Mouse (Mus musculus) cerebellum, postnatal 14 days (tissue): ENCODE results near the gene Hsd17b11.

Experiments used
- DNase-seq, 2 experiments: peaks; one replicate each; pipeline ENCODE4 v3.0.0; 2021; ENCODE audit warnings: mixed read lengths in 2 of 2

Gene Hsd17b11

DNA sequence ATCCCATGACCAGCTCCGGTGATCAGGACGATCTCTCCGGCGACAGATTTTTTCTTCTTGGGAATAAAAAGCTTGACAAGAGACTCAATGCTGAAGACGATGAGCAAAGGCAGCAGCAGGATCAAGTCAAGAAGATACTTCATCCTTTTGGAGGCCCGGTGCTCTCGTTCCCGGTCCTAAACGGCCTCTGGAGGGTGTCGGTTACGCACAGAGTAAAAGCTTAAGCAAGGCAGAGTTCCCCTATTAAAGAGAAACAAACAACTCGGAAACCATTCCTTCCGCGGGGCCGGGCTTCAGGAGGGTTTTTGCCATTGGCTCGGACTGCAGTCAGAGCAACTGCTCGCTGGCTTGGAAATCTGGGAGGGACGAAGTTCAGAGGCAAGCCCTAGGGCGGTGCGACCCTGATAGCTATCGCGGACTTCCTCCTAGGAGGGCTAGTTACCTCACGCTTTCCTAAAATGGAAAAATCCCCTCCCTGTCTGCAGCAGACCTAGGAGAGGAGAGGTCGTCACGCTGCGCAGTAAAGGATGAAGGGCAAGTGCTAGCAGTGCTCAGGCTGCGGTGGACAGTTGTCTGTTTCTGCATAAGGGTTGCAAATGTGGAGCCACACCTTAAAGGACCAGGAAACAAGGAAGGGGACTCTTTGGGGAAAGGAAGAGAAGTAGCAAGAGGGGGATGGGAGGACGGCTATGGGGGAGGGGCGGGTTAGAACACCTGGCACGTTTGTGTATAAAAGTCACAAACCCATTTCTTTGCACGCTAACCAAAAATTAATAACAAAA is at the start of gene Hsd17b11:
Gene Hsd17b11 (minus strand): TSS at position 323 of the 782 bp plus-strand sequence.
- DNase-seq, result peak; percentile 73 to 75

DNA sequence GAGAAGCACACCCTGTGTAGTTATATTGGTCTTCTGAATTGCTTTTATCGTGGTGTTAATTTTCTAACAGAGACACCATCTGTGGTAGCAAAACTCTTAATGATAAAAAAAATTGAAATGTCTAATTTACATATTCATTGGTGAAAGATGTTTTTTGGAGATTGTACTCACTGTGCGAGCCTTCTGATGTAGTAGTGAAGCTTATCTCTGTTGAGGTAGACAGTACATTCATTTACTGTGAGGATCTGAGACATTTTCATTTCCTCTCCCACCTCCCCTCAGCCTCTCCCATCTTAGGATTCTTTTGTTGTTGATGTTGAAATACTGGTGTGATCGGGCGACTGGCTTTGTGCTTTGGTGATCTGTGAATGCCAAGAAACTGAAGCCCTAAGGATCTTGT is 49.3 kb upstream of the Hsd17b11 start:
- DNase-seq, result no peak

DNA sequence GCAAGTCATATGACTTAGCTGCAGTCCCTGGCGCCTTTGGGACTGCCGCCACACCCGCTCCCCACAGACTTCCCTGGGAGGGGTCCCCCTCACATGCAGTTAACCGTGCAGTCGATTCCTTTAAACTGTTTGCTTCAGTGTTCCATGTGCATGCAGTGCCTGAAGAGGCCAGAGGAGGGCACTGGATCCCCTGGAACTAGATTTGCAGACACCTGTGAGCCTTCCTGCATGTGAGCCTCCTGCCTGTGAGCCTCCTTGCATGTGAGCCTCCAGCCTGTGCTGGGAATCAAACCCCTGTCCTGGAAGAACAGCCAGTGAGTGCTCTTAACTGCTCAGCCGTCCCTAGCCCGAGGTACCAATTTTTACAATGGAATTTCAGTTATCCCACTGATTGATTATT is 47.0 kb upstream of the Hsd17b11 start:
- DNase-seq, result peak in 1 of 2 experiments; percentile 38

DNA sequence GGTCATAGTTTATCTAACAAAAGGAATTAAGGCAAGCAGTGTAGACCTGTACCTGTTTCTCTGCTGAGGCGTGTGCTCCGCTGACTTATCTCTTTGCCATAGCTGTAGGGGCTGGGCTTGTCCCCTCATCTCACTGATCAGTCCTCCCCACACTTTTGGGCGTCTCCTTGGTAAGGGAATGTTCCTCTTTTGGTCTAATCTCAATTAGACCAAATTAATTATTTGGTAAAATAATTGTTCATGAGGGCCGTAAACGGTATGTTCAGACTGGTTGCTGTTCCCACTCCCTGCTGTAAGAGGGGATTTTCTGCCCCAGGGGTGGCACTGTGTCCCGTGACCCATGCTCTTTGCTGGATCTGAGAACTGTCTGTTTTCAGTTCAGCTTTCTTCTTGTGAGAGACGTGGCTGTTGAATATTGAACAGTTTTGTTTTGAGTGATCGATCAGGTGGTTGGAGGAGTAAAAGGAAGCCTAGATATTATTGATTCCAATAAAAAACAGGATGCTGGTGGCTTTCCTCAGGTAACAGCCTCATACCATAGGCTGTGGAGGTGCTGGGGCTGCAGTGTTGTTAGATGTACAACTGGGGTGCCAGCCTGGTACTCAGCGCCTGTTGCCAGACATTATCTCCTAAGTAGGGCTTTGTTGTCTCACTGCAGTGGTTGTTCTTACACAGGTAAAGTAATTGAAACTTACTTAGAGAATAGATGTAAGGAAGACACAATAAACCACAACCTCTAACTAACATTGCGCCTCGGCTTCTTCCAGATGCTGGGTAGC is 41.2 kb upstream of the Hsd17b11 start:
- no peak for DNase-seq

DNA sequence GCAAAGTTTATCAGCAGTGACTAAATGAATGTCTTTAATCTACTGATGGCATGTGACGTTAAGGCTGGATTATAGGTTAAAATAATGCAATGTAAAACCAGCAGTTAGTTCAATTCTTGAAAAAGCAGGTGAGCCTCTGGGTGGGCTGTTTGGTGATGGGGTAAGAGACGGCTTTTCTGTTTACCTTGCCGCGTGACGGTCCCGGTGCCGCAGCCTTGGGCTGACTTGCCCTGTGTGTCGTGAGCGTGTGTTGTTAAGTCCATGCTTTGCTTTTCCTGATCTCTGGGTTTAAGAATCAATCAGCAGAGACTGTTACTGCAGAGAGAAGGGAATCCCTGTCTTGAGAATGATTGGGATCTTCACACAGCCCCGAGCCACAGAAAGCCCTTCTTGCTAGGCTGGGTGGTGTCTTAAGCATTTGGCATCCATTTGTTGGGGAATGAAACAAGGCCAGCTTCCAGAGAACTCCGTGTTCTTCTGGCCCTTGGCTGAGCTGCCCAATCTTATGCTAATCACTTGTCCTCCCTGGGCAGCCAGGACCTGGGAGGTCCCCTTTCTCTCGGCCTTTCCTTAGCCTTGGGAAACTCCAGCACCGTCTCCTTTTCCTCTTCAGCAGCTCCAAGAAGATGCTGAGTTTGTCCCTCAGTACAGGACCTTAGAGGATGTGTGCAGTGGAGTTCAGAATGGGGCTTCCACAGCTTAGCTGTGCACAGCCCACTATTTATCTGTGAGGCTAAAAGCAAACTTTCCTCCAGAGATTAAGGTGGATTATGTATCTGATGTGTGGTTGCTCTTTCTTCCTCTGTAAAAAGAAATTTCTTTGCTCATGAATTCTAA is 40.4 kb upstream of the Hsd17b11 start:
- no peak for DNase-seq

DNA sequence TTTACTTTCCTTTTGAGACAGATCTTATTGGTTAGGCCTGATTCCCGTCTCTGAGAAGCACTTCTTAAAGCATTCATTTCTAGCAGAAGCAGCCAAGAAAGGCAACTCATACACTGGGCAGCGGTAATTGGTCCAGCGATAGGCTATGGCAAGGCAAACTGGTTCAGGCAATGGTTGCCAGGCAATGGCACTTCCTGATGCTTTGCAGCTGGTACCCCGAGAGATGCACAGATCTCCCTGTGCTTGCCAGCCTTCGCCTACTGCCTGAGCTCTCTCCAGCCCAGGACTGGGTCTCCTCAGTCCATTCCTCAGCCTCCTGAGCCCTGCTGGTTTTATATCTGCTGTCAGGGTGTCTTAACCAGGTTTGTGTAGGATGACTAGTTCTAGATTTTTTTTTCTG is 38.7 kb upstream of the Hsd17b11 start:
- DNase-seq, result no peak

DNA sequence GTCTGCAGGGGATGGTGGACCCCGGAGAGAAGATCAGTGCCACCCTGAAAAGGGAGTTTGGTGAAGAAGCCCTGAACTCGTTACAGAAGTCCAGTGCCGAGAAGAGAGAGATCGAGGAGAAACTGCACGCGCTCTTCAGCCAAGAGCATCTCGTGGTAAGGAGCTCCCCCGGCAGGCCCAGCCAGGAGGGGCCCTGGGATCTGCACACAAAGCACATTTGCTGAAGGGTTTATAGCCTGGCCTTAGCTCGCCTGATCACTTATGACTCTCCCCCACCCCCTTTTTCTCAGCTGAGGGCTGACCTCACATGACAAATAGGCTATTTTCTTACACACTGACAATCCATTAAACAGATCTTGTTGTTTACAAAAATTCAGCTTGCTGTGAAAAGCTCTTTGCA is 37.9 kb upstream of the Hsd17b11 start:
- DNase-seq, result no peak

DNA sequence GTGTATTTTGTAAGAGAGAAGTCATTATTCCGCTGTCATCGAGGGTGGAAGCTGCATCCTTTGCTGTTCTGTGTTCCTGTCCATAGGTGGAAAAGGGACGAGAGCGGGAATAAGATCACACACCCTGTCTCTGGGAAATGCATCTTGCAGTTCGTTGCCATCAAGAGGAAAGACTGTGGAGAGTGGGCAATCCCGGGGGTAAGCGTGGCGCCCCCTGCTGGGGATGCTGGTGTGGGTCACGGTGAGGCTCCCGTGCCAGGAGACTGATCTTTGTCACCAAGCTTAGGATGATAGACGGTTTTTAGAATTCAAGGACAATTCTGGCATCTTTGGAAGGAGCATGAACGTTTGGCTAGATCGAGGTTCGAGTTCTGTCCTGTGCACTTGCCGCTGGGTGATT is 36.3 kb upstream of the Hsd17b11 start:
- peak; percentile 42 to 63 for DNase-seq

DNA sequence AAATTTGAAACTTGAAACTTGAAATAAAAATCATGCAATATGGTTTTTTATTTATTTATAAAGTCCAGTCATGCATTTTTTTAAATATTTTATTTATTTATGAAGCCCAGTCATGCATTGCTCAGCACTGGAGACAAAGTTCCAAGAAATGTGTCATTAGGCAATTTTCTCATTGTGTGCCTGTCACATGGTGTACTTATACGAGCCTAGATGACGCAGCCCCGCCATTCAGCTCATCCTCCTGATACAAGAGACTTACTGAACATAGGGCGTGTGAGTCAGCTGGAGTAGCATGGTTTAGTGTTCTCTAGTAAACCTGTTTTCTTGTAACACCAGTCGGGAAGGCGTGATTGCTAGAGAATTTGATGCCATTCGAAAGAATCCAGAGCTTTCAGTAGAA is 34.6 kb upstream of the Hsd17b11 start:
- no peak for DNase-seq

DNA sequence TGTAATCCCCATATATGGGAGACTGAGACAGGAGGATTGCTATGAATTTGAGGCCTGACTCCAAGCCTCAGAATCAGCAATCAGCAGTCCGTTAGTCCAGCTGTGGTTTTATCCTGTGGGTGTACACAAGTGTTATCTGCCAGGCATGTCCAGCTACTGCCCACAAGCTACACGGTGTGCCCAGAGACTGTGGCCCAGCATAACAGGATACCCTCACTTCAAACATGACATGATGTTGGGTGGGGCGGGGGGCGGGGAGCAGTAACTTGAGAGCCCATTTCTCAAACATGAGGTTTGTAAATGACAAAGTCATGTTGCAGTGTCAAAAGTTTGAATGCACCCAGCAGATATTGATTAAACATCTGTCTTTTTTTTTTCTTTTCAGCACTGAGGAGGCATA is 34.1 kb upstream of the Hsd17b11 start:
- DNase-seq, result no peak

DNA sequence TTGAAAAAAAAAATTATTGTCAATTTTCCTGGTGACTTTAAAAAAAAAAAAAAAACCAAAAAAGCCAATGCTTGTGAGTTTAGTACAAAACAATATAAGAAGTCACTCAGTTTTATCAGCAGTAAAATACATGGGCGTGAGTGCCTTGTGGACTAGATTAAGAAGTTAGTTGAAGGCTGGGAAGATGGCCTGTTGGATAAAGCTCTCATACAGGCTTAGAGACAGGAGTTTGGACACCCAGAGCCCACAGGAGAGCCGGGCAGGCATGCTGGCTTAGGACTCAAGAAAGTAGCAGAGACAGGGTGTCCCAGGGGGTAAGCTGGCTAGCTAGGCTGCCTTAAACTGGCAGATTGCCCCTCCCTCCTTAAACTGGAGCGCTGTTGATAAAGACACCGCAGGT is 33.2 kb upstream of the Hsd17b11 start:
- no peak for DNase-seq

DNA sequence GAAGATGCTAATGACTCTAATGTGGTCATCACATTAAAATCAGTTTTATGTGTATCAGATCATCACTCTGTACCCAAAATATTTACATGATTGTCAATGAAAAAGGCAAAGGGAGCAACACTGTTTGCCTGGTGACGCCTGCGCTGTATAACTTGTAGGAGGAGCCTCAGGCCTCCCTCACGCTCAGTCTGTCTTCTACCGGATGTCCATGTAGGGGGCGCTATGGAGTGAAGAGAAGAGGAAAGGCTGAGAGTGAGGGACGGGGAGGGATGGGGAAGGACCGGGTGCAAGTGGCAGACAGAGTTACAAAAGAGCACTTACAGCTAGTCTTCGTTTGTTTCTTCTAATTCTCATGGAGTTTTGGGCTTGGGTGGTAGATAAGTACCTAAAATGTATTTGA is 31.2 kb upstream of the Hsd17b11 start:
- peak in 1 of 2 experiments; percentile 55 for DNase-seq

DNA sequence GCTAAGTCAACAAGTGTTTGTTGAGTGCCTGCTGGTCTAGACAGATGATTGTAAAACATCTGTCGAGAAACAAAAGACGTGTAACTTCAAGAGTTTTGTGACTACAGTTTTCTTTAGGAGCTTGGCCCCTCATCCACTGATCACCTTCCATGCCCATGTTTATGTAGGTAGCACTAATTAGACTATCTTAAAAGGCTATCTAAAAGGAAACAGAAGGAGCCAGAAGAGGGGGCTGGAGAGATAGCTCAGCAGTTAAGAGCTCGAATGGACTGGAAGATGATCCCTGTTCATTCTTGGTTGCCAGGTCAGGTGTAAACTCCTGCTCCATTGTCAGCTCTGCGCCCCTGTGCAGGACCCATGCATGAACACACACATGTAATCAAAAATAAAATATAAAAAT is 26.4 kb upstream of the Hsd17b11 start:
- DNase-seq, result no peak

DNA sequence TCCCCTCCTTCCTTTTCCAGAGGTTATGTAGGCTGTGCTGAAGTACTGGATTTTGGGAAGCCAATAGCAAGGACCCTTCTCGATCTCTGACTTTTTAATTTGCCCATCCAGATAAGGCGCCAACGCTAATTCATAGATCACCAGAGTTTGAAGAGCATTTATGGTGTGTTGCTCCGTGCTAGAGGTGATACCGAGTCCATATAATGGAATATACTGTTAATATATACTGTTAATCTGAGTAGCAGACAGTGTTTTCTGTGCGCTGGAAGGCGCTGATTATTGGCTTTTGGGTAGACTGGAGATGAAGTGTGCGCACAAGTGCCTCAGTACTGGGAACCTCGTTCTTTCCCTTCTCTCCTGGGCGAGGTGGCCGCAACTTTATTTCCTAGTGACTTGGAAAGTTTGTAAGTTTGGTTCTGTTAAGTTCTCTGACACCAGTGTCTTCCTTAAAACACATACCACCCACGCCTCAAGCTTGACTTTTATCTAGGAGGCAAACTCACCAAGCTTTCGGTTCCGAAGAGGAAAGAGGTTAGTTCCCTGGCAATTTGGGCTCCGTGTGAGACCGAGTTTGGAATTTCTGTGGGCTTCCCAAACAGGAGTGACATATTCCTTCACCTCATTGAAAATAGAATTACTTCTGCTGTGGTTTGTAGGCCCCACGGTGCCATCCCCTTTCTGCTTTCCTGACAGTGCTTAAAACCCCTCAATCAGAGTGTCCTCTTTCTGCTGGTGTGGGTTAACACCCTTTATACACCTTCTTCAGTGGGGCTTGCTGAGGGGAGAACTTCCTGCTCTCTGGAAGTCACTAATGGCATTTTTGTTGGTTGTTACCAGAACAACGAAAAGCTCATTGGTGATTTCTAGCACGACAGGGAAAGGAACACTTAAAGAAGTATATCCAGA is 25.7 kb upstream of the Hsd17b11 start:
- DNase-seq, result no peak

DNA sequence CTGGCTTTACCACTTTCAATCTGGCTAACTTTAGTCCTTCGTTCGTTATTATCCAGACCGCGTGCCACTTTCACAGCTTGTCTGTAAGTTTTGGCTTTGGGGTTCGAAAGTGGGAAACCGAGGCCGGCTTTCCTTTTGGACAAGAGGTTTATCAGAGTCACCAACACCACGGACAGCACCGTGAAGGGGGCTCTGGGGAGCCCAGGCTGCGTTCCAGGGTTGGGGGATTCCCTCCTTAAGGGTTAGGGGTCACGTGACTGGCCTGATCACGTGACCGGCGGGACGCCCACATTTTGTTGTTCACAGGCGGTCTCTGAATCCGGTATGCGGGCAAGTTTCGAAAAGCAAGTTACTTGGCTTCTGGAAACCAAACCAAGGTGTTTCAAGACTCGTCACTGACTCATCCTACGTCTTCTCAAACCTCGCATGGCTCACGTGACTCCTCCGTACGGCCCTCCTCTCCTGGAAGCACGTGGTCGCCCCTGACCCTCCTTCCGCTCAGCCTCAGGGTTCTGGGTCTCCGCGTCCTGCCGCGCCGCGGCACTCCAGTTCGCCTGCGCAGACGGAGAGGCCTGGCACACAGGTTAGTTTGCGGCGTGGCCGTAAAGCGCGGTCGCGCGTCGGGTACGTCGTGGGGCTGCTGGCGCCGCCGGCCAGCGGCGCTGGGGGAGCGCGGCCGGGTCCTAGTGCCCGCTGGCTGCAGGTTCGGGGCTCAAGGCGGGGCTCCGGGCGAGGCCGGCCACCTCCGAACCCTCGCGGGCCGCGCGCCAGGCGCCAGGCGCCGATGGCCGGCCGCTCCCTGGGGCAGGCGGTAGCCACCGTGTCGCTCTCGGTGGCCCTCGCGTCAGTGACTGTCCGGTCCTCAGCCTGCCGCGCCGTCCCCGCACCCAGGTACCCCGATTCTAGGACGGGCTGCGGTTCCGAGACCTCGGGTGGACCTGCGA is 24.8 kb upstream of the Hsd17b11 start, which contains the start of gene Nudt9:
Gene Nudt9 (plus strand): TSS at position 51 of the 944 bp plus-strand sequence.
- DNase-seq, result peak; percentile 97 to 99

DNA sequence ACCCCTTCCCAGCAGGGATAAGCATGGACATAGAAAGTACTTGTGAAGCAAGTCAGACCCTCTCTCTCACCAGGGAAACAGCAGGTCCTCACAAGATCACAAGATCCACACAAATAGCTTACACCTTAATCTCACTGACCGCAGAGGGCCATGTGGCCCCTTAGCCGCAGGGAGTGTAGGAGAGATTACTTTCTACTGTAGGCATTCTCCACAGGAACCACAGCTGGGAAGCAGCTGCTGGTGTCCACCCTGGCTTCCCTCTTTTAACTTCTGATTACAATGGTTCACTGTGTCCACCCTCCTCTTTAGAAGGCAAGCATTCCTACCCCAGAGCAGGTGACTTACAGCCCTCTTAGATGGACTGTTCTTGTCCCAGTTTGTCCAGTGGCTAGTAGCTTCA is 22.0 kb upstream of the Hsd17b11 start:
- no peak for DNase-seq

DNA sequence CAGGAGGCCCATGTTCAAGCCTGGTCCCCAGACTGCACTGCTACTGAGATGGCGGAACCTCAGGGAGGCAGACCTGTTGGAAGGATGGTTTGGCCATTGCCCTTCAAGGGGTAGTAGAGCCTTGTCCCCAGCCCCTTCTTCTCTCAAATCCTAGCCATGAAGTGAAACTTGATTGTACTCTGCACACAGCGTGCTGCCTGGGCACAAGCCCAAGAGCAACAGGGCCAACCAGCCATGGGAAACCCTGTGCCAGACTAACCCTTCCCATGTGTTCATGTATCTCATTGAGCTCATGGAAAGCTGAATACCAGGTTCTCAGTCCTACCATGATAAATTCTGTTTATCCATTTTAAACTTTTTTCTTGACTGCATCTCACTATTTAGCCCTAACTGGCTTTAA is 21.2 kb upstream of the Hsd17b11 start:
- DNase-seq, result no peak

DNA sequence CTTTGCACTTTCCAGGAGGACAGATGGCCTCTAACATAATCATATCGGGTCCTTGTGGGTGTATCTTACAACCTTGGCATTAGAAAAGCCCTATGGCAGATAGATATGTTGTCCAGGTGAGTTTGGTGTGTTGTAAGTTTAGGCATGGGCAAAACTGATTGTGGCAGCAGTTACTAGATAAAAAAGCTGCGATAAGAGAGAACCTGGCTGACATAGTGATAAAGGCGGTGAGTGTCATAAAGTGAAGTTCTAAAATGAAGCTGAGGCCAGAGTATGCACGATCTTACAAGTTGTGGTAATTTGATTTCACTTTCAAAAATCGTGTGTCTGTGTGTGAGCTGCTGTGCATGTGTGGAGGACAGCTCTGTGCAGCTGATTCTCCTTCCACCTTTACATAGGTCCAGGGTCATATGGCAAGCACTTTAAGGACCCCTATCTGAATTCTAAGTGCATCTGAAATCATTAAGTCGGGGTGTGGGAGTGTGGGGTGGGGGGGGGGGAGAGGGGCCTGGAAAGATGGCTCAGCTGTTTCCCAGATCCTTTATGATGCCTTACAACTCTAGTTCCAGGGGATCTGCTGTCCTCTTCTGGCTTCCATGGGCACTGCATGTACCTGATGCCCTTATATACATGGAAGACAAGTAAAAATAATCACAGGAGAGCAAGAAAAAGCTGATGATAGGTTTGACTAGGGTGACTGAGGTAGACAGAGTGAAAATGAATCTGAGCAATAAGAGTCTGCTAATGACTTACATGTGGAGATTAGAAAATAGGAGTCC is 17.6 kb upstream of the Hsd17b11 start:
- DNase-seq, result peak; percentile 60 to 66

DNA sequence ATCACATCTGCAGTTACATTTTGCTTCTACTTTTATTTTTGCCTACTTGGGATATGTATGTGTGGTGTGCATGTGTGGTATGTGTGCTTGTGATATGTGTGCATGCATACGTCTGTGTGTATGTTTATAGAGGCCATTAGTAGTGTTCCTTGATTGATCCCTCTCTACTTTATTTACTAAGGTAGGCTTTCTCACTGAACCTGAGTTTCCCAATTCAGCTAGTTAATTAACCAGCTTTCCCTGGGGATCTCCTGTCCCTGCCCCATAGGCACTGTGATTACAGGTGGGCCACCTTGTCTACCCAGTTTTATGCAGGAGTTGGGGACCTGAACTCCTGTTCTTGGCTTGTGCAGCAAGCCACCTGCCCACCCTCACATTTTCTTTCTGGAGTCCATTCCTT is 15.0 kb upstream of the Hsd17b11 start:
- DNase-seq, result no peak

DNA sequence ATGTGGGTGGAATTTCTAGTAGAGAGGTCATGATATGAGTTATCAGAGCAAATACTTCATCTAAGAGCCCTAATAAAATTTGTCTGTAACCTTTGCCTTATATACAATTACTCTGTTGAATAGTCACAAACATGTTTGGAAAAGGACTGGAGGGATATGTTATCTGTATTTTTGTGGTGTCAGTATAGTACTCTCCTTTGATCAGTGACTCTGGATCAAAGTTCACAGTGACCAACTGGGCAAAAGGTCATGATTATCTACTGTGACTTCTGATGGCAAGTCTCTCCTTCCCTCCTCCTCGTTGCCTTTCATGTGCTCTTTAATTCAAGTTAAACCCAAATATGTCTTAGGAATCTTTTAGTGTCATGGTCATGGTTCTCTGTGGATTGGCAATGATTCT is 14.1 kb upstream of the Hsd17b11 start:
- DNase-seq, result no peak
